Mouse (Mus musculus) neural tube, embryonic 11.5 days (tissue): ENCODE results near the gene 1110059E24Rik. TPM values are rescaled to one million over a fixed set of nuclear protein-coding genes. Genes with fewer than 3 reads are reported as not detected.

ENCODE experiments used
- polyA plus RNA-seq: library from polyadenylated mRNA; unstranded; fragments of >200 nt; fragmentation: Nextera tagmentation; extraction: Ambion mirVana; gene quantifications from 2 replicates; pipeline ENCODE4 v1.2.1, GENCODE M21; 2014

Gene 1110059E24Rik
- polyA plus RNA-seq, 1 experiment from 2014 or later: 68.2 TPM

Other genes with a start within 250 kb of the 1110059E24Rik start
- gene Gda, start 179.5 kb downstream of the 1110059E24Rik start, polyA plus RNA-seq: not detected in 2 replicates
- 44.1 and 44.2 TPM in 2 replicates for gene Abhd17b, start 209 bp upstream of the 1110059E24Rik start, polyA plus RNA-seq
- gene Cemip2, start 125.4 kb upstream of the 1110059E24Rik start, polyA plus RNA-seq: 99.9 and 108 TPM in 2 replicates